Mouse (Mus musculus): Measurements from ENCODE around the gene Ltbp1. TPM values are rescaled to one million over a fixed set of nuclear protein-coding genes. Genes with fewer than 3 reads are reported as not detected.

The Ltbp1 gene
- polyA plus RNA-seq (2015; fragmentation: Illumina TruSeq; extraction: RNeasy Lipid Tissue Mini Kit (QIAGEN cat#74804); ENCODE audit: low read depth, low replicate concordance): 5.2 TPM

GRCm38 (mm10) chr17:75005281-75005684 is at the start of gene Ltbp1:
Gene Ltbp1 (plus strand): TSS chr17:75005568.

GRCm38 (mm10) chr17:75435599-75435998 is 430.2 kb downstream of the Ltbp1 start, which contains the start of gene Rasgrp3:
Gene Rasgrp3 (plus strand): TSS chr17:75435896.

Measured in brain, adult 10 weeks (tissue).